Mouse (Mus musculus) thymus, adult 2 months (tissue): ENCODE results near the gene 9630041A04Rik. TPM values are rescaled to one million over a fixed set of nuclear protein-coding genes. Genes with fewer than 3 reads are reported as not detected.

Experiments used
- DNase-seq: peaks from one replicate; pipeline ENCODE4 v3.0.0; 2021
- H3K27ac ChIP-seq: fragments of 200-500 bp; 2 replicates; pipeline ENCODE4 v1.5.1; 2012; ENCODE audit warnings: low read length, control low read depth; ENCODE audit not compliant: control insufficient read depth, insufficient read depth
- H3K27me3 ChIP-seq: fragments of 200-500 bp; 2 replicates; pipeline ENCODE4 v1.6.1; 2012; ENCODE audit warnings: mild to moderate bottlenecking, low read length, moderate library complexity, mixed read lengths; ENCODE audit not compliant: control insufficient read depth, insufficient read depth
- H3K36me3 ChIP-seq: fragments of 200-500 bp; 2 replicates; pipeline ENCODE4 v1.6.1; 2012; ENCODE audit warnings: mild to moderate bottlenecking, low read length, moderate library complexity; ENCODE audit not compliant: control insufficient read depth, insufficient read depth
- H3K4me1 ChIP-seq: fragments of 200-500 bp; replicated peaks from 2 replicates; pipeline ENCODE4 v1.6.1; 2012; ENCODE audit warnings: low read length; ENCODE audit not compliant: control insufficient read depth, insufficient read depth
- H3K4me3 ChIP-seq: fragments of 200-500 bp; 2 replicates; pipeline ENCODE4 v1.5.1; 2012; ENCODE audit warnings: mild to moderate bottlenecking, low read length, control low read depth, moderate library complexity; ENCODE audit not compliant: control insufficient read depth, insufficient read depth
- CTCF ChIP-seq: fragments of 200-500 bp; IDR thresholded peaks from 2 replicates; pipeline ENCODE4 v1.5.1; 2012; ENCODE audit warnings: mild to moderate bottlenecking, control low read depth, low read length, moderate library complexity, borderline replicate concordance; ENCODE audit not compliant: control insufficient read depth, poor library complexity, insufficient read depth; ENCODE audit errors: extremely low read depth
- WGBS: fragments of 180-500 bp; shearing (Covaris S2); methylation state at CpG from one replicate; pipeline ENCODE4 v1.1.7; 2018; 5-methylcytosine and 5-hydroxymethylcytosine counted together
- polyA plus RNA-seq: library from polyadenylated mRNA; depleted of rRNA; stranded (reverse); fragments of >200 nt; gene quantifications from 2 replicates; pipeline ENCODE4 v1.2.3, GENCODE M21; 2012

The 9630041A04Rik gene
- polyA plus RNA-seq, 1 experiment, result not detected

- no peak for TF ChIP-seq CTCF
- no peak overlapping the region for H3K27ac ChIP-seq
- no peaks in the 10 kb centered on the region for H3K36me3 ChIP-seq
- no peaks in the 10 kb centered on the region for H3K27me3 ChIP-seq
- 93% methylated on average over 12 of the region's 12 CpGs for WGBS
- DNase-seq, result no peak
- H3K4me1 ChIP-seq, result no peaks in the 10 kb centered on the region
- no peak overlapping the region for H3K4me3 ChIP-seq
Observed at GRCm38 (mm10) chr9:101990836-101991235, 129.2 kb downstream of the 9630041A04Rik start.
